Mouse (Mus musculus) intestine, embryonic 15.5 days (tissue): ENCODE results near the gene A930004D18Rik. TPM values are rescaled to one million over a fixed set of nuclear protein-coding genes. Genes with fewer than 3 reads are reported as not detected.
A peak's percentile ranks its signal among the peaks of the same experiment; 100 is the strongest.
"Not testable (repeated sequence)": the region's sequence is repeated elsewhere in the genome, so short reads cannot be mapped to it uniquely, and the experiment has no call there.

Experiments used
- ATAC-seq: fragments of 200-750 bp; cut with Nextera tagmentation; 2 replicates; pipeline ENCODE4 v1.8.0; 2017; ENCODE audit warnings: moderate TSS enrichment, moderate library complexity
- H3K27ac ChIP-seq: fragments of 300-500 bp; sonication (generic); 2 replicates; pipeline ENCODE4 v1.5.1; 2015; ENCODE audit warnings: mild to moderate bottlenecking, inconsistent platforms
- H3K27me3 ChIP-seq: fragments of 300-500 bp; sonication (generic); replicated peaks from 2 replicates; pipeline ENCODE4 v1.6.1; 2015; ENCODE audit warnings: inconsistent platforms
- H3K36me3 ChIP-seq: fragments of 300-500 bp; sonication (generic); 2 replicates; pipeline ENCODE4 v1.6.1; 2015; ENCODE audit warnings: inconsistent platforms
- H3K4me1 ChIP-seq: fragments of 300-500 bp; sonication (generic); replicated peaks from 2 replicates; pipeline ENCODE4 v1.6.1; 2015; ENCODE audit warnings: inconsistent platforms
- H3K4me2 ChIP-seq: fragments of 300-500 bp; sonication (generic); replicated peaks from 2 replicates; pipeline ENCODE4 v1.6.1; 2015; ENCODE audit warnings: mild to moderate bottlenecking, inconsistent platforms
- H3K4me3 ChIP-seq: fragments of 300-500 bp; sonication (generic); replicated peaks from 2 replicates; pipeline ENCODE4 v1.5.1; 2015; ENCODE audit warnings: inconsistent platforms
- H3K9ac ChIP-seq: fragments of 300-500 bp; sonication (generic); 2 replicates; pipeline ENCODE4 v1.6.1; 2015; ENCODE audit warnings: inconsistent platforms
- H3K9me3 ChIP-seq: fragments of 300-500 bp; sonication (generic); 2 replicates; pipeline ENCODE4 v1.6.1; 2016; ENCODE audit warnings: inconsistent platforms
- WGBS: fragments of 180-500 bp; shearing (Covaris S2); methylation state at CpG from one replicate; pipeline ENCODE4 v1.1.7; 2015; 5-methylcytosine and 5-hydroxymethylcytosine counted together
- polyA plus RNA-seq: library from polyadenylated mRNA; unstranded; fragments of >200 nt; fragmentation: Nextera tagmentation; extraction: Ambion mirVana; gene quantifications from 2 replicates; pipeline ENCODE4 v1.2.1, GENCODE M21; 2015

A930004D18Rik gene
- polyA plus RNA-seq, 1 experiment from 2014 or later = 11.8 TPM

- Histone ChIP-seq H3K4me1 (no peaks in the 10 kb centered on the region), H3K9me3 (no peaks in the 10 kb centered on the region), H3K27me3 (no peaks in the 10 kb centered on the region), H3K36me3 (no peaks in the 10 kb centered on the region), H3K4me3 (no peak overlapping the region), H3K27ac (no peak overlapping the region), H3K9ac (no peak overlapping the region), H3K4me2 (no peak overlapping the region)
- no peak for ATAC-seq
- WGBS = 86% methylated on average over 6 of the region's 6 CpGs
Observed at GRCm38 (mm10) chr2:18011226-18011625, 26.3 kb downstream of the A930004D18Rik start.

GRCm38 (mm10) chr2:18005137-18005536, 32.4 kb downstream of the A930004D18Rik start:
- H3K4me2 ChIP-seq = no peak overlapping the region
- H3K36me3 ChIP-seq = no peaks in the 10 kb centered on the region
- H3K9ac ChIP-seq = no peak overlapping the region
- ATAC-seq = no peak
- H3K4me1 ChIP-seq = peaks cover 4% of the 10 kb centered on the region; the same call in 1 of the 2 replicates
- H3K27me3 ChIP-seq = no peaks in the 10 kb centered on the region
- no peaks in the 10 kb centered on the region for H3K9me3 ChIP-seq
- WGBS = 30% methylated on average over 8 of the region's 8 CpGs
- H3K4me3 ChIP-seq = no peak overlapping the region
- no peak overlapping the region for H3K27ac ChIP-seq

GRCm38 (mm10) chr2:18004286-18004685, 33.3 kb downstream of the A930004D18Rik start:
- no peaks in the 10 kb centered on the region for H3K36me3 ChIP-seq
- H3K27ac ChIP-seq = no peak overlapping the region
- no peak for ATAC-seq
- H3K9ac ChIP-seq = no peak overlapping the region
- H3K4me1 ChIP-seq = peaks cover 4% of the 10 kb centered on the region; the same call in 1 of the 2 replicates
- H3K9me3 ChIP-seq = no peaks in the 10 kb centered on the region
- H3K4me2 ChIP-seq = no peak overlapping the region
- no peaks in the 10 kb centered on the region for H3K27me3 ChIP-seq
- 72% methylated on average over 4 of the region's 4 CpGs for WGBS
- H3K4me3 ChIP-seq = no peak overlapping the region

GRCm38 (mm10) chr2:18002306-18002705, 35.2 kb downstream of the A930004D18Rik start:
- no peak overlapping the region for H3K9ac ChIP-seq
- ATAC-seq = no peak
- H3K4me2 ChIP-seq = no peak overlapping the region
- no peaks in the 10 kb centered on the region for H3K27me3 ChIP-seq
- no peak overlapping the region for H3K27ac ChIP-seq
- H3K4me3 ChIP-seq = no peak overlapping the region
- no peaks in the 10 kb centered on the region for H3K36me3 ChIP-seq
- no peaks in the 10 kb centered on the region for H3K9me3 ChIP-seq
- WGBS = 96% methylated on average over 3 of the region's 3 CpGs
- peaks cover 4% of the 10 kb centered on the region; the same call in 1 of the 2 replicates for H3K4me1 ChIP-seq

- no peak within 1 kb of the TSS for H3K9ac ChIP-seq
Observed at GRCm38 (mm10) chr2:17996858-17997257, 40.7 kb downstream of the A930004D18Rik start, which contains the start of gene H2al2a. Gene H2al2a, minus strand, starts transcription at chr2:17996958.

GRCm38 (mm10) chr2:17989562-17989961, 48.0 kb downstream of the A930004D18Rik start:
- H3K36me3 ChIP-seq = no peaks in the 10 kb centered on the region
- no peak for ATAC-seq
- no peaks in the 10 kb centered on the region for H3K9me3 ChIP-seq
- no peaks in the 10 kb centered on the region for H3K27me3 ChIP-seq
- no peak overlapping the region for H3K9ac ChIP-seq
- no peak overlapping the region for H3K27ac ChIP-seq
- H3K4me2 ChIP-seq = no peak overlapping the region
- no peaks in the 10 kb centered on the region for H3K4me1 ChIP-seq
- H3K4me3 ChIP-seq = no peak overlapping the region

More at GRCm38 (mm10) chr2:17996858-17997257, 40.7 kb downstream of the A930004D18Rik start, which contains the start of gene H2al2a:
- H3K4me3 ChIP-seq = no peak within 1 kb of the TSS
- no peak within 1 kb of the TSS for H3K4me2 ChIP-seq
- no peaks in the 10 kb centered on the region for H3K36me3 ChIP-seq
- no peaks in the 10 kb centered on the region for H3K9me3 ChIP-seq
- no peak for ATAC-seq
- no peaks in the 10 kb centered on the region for H3K4me1 ChIP-seq
- no peak within 1 kb of the TSS for H3K27ac ChIP-seq
- H3K27me3 ChIP-seq = no peaks in the 10 kb centered on the region

GRCm38 (mm10) chr2:17989115-17989514, 48.4 kb downstream of the A930004D18Rik start:
- Histone ChIP-seq H3K36me3 (no peaks in the 10 kb centered on the region), H3K9ac (no peak overlapping the region), H3K27ac (no peak overlapping the region), H3K4me3 (no peak overlapping the region), H3K4me2 (no peak overlapping the region), H3K27me3 (no peaks in the 10 kb centered on the region), H3K4me1 (no peaks in the 10 kb centered on the region), H3K9me3 (no peaks in the 10 kb centered on the region)
- WGBS = 77% methylated on average over 3 of the region's 3 CpGs
- ATAC-seq = no peak

GRCm38 (mm10) chr2:17986694-17987093, 50.8 kb downstream of the A930004D18Rik start:
- H3K27ac ChIP-seq = no peak overlapping the region
- no peaks in the 10 kb centered on the region for H3K4me1 ChIP-seq
- H3K36me3 ChIP-seq = no peaks in the 10 kb centered on the region
- no peak overlapping the region for H3K4me2 ChIP-seq
- no peak overlapping the region for H3K9ac ChIP-seq
- no peaks in the 10 kb centered on the region for H3K27me3 ChIP-seq
- H3K9me3 ChIP-seq = no peaks in the 10 kb centered on the region
- H3K4me3 ChIP-seq = no peak overlapping the region
- 81% methylated on average over 3 of the region's 3 CpGs for WGBS
- ATAC-seq = 0 out of 2 replicates have a peak, but pooled peaks have one; percentile 58

- no peak overlapping the region for H3K4me2 ChIP-seq
- no peaks in the 10 kb centered on the region for H3K4me1 ChIP-seq
- no peak overlapping the region for H3K27ac ChIP-seq
- 93% methylated on average over 3 of the region's 3 CpGs for WGBS
- no peaks in the 10 kb centered on the region for H3K36me3 ChIP-seq
- H3K9me3 ChIP-seq = no peaks in the 10 kb centered on the region
- H3K9ac ChIP-seq = no peak overlapping the region
- H3K27me3 ChIP-seq = no peaks in the 10 kb centered on the region
- no peak for ATAC-seq
- H3K4me3 ChIP-seq = no peak overlapping the region
Observed at GRCm38 (mm10) chr2:17984774-17985173, 52.8 kb downstream of the A930004D18Rik start.

- ATAC-seq = no peak
- no peaks in the 10 kb centered on the region for H3K27me3 ChIP-seq
- no peaks in the 10 kb centered on the region for H3K36me3 ChIP-seq
- no peak overlapping the region for H3K27ac ChIP-seq
- H3K4me3 ChIP-seq = no peak overlapping the region
- H3K4me2 ChIP-seq = no peak overlapping the region
- H3K4me1 ChIP-seq = no peaks in the 10 kb centered on the region
- H3K9ac ChIP-seq = no peak overlapping the region
- H3K9me3 ChIP-seq = no peaks in the 10 kb centered on the region
- 88% methylated on average over 1 of the region's 1 CpGs for WGBS
Observed at GRCm38 (mm10) chr2:17982747-17983146, 54.8 kb downstream of the A930004D18Rik start.

GRCm38 (mm10) chr2:17978706-17979105, 58.8 kb downstream of the A930004D18Rik start:
- ATAC-seq = no peak
- no peak overlapping the region for H3K4me3 ChIP-seq
- 91% methylated on average over 6 of the region's 6 CpGs for WGBS
- H3K9ac ChIP-seq = no peak overlapping the region
- no peaks in the 10 kb centered on the region for H3K36me3 ChIP-seq
- H3K9me3 ChIP-seq = no peaks in the 10 kb centered on the region
- H3K27ac ChIP-seq = no peak overlapping the region
- no peaks in the 10 kb centered on the region for H3K27me3 ChIP-seq
- no peaks in the 10 kb centered on the region for H3K4me1 ChIP-seq
- H3K4me2 ChIP-seq = no peak overlapping the region

GRCm38 (mm10) chr2:17978251-17978650, 59.3 kb downstream of the A930004D18Rik start:
- 91% methylated on average over 7 of the region's 7 CpGs for WGBS
- H3K4me2 ChIP-seq, H3K36me3 ChIP-seq, H3K27ac ChIP-seq, ATAC-seq, H3K27me3 ChIP-seq, H3K9ac ChIP-seq, H3K4me1 ChIP-seq, H3K4me3 ChIP-seq, H3K9me3 ChIP-seq: not testable (repeated sequence)

- ATAC-seq, H3K27me3 ChIP-seq, H3K4me3 ChIP-seq, H3K9me3 ChIP-seq, H3K9ac ChIP-seq, H3K27ac ChIP-seq, H3K36me3 ChIP-seq, H3K4me1 ChIP-seq, H3K4me2 ChIP-seq: not testable (repeated sequence)
Observed at GRCm38 (mm10) chr2:17977645-17978044, 59.9 kb downstream of the A930004D18Rik start.
